Mouse (Mus musculus) Muller cell, postnatal 12 days (primary cell): ENCODE data around the gene Btbd6.

Experiments used
- DNase-seq: peaks from one replicate; pipeline ENCODE4 v3.0.0-alpha.2; 2015; ENCODE audit errors: inconsistent ontology term

Gene Btbd6

DNA sequence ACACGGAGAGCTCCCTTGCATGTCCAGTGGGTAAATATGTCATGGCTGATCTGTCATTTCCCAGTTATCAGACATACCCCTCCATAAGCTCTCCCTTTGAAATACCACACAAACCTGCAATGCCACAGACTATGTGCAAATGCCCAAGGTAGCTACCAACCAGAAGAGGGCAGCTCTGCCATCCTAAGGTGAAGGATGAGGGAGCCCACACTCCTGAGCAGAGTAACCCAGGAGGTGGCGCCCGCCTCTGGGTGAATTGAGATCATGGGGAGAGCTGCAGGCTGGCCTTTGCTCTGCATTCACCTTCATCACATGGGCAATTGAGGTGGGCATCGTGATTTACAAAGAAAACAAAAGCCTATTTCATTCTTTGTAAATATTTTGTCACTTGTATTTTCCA lies 28.7 kb downstream of the Btbd6 start:
- peak; percentile 70 for DNase-seq

DNA sequence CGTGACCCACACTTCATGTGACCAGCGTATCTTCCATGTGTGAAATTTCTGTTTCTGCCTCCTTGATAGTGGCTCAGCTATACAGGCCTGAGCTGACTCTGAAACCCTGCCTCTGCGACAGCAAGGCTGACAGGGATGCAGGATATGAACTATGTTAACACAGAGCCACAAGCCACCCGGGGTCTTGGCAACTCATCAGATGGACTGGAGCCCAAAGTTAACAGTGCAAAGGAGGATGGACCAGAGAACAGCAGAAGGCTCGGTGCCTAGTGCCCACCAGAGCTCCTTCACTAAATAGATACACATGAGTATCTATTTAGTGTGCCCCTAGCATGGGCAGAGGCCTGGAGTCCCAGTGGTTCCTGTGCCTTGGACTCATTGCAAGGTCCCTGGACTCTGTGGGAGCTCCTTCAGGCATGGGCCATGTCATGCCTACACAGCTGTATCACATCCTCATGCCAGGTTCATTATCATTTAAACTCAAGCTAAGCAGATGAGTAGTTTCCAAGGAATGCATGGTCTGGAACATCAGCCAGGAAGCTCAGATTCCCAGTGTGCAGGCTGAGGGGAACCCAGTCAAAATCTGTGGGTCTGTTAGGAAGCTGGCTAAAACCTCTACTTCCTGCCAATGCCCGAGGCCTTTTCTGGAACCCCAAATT lies 35.5 kb downstream of the Btbd6 start:
- DNase-seq: peak; percentile 76

GRCm38 (mm10) chr12:113012443-113012842 lies 36.2 kb downstream of the Btbd6 start:
- peak; percentile 29 for DNase-seq

GRCm38 (mm10) chr12:113013021-113013491 lies 36.8 kb downstream of the Btbd6 start:
- peak; percentile 84 for DNase-seq

DNA sequence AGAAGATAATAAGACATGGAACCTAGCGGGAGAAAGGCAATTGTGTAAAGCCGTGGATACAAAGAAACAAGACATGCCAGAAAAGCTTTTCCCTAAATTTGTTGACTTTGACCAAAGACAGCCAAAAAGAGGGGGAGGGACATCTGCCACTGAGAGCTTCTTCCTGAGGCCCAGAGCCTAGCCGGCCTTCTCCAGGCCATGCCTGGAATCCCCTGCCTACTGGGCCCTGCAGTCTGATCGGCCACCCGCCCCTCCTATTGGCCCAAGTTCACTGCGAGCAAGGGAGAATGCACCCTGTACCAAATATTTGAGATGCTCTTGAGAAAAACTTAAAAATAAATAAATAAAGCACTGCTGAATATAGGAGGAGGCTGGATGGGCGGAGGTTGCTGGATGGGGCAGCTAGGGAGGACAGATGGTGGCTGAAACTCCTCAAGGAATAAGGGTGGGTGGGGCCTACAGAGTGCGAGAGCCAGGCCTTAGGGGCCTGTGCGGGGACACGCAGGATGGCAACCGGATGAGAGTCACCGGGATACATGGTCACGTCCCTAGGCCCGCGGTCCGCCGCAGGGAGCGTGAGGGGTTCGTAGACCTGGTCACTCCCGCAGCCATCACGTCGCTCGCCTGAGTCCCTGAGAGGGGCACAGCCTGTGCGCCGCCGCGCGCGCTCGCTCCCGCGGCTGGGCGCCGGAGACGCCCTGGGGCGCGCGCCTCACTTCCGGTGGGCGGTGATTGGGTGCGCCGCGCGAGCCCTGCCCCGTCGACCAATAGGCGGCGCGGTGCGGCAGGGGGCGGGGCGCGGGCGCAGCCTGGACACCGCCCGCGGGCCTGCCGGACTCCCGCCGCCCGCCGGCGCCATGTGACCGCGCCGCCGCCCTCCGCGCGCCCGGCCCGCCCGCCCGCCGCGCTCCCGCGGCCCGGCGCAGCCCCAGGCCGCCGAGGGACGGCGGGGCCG lies 37.6 kb downstream of the Btbd6 start, which contains the start of gene Pacs2:
Gene Pacs2, plus strand, starts transcription at position 905 of the 955 bp plus-strand sequence.
- peak; percentile 96 for DNase-seq

GRCm38 (mm10) chr12:113014561-113015556 lies 38.6 kb downstream of the Btbd6 start:
- peak; percentile 55 for DNase-seq

DNA sequence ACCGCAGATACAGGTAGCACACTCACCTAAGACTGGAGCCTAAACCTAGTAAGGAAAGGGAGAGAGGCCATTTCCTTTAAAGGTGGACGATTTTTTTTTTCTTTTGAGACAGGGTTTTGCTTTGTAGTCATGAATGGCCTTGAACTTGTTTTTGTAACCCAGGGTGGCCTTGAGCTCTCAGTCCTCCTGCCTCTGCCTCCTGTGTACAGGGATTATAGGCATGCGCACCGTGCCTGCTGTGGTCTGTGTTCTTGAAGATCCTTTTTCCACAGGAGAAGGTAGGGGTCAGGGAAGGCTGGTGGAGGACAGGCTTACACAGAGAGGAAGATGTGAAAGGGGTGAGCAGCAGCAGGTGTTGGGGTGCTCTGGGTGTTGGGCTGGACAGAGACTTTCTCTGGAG lies 39.7 kb downstream of the Btbd6 start:
- DNase-seq: no peak

- no peak for DNase-seq
These were observed 40.7 kb downstream of the Btbd6 start for GRCm38 (mm10) chr12:113016976-113017375.

- DNase-seq: no peak
These were observed 41.2 kb downstream of the Btbd6 start for GRCm38 (mm10) chr12:113017429-113017984.

DNA sequence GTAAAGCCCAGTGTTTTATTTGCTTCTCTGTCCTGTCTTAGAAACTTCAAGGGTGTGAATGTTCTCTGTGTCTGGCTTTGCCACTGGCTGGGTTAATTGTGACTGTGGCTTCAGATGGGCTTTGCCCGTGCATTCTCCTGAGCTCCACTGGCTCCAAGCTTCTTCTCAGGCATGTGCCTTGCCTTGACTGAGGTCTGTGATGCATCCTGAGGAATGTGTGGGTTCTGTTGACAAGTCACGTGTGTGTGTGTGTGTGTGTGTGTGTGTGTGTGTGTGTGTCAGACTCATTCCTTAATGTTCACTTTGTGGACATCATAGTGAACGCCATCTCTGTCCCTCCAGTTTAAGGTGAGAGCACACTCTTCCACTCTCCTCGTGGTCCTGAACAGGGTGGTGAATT lies 42.5 kb downstream of the Btbd6 start:
- no peak for DNase-seq

DNA sequence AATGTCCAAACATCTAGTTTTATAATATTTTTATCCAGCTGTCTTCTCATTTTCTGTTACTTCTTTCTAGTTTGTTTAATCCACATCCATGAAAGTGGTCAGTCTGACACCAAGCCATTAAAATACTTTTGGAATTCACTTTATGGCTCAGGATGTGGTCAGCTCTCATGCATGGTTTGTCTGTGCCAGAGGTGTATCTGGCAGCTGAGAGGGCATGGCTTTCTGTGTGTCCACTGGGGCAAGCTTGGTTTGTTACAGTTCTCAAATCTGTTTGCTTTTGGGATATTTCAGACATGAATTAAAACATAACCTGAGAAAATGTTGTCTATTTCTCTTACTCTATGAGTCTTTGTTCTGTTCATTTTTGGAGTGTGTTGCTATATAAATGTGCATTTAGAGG lies 45.2 kb downstream of the Btbd6 start:
- DNase-seq: no peak

- peak; percentile 60 for DNase-seq
These were observed 46.8 kb downstream of the Btbd6 start for GRCm38 (mm10) chr12:113023082-113023481.

DNA sequence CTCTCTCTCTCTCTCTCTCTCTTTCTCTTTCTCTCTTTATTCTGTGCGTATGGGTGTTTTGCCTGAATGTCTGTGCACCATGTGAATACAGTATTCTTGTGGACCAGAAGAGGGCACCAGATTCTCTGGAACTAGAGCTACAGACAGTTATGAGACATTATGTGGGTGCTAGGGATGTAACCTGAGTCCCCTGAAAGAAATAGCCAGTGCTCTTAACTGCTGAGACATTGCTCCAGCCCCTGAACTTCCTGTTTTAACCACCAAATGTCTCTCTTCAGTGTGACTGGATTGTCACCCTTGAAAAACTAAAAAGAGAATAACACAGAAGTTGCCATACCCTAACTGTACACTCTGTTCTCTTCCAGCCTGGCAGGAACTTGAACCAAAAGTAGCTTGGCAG lies 50.3 kb downstream of the Btbd6 start:
- DNase-seq: no peak

GRCm38 (mm10) chr12:113027495-113027894 lies 51.2 kb downstream of the Btbd6 start:
- DNase-seq: no peak

- no peak for DNase-seq
These were observed 51.8 kb downstream of the Btbd6 start for GRCm38 (mm10) chr12:113028067-113028466.
